Mouse (Mus musculus) left cerebral cortex, postnatal 10 days (tissue): ENCODE measurements around the gene Dhrs3. TPM values are rescaled to one million over a fixed set of nuclear protein-coding genes. Genes with fewer than 3 reads are reported as not detected.

Experiments used
- DNase-seq, 2 experiments: peaks; one replicate each; pipeline ENCODE4 v3.0.0; 2021 to 2022; ENCODE audit warnings: low spot score in 2 of 2, mixed read lengths in 1 of 2; ENCODE audit errors: extremely low spot score in 1 of 2
- intact Hi-C: fragments of 180-260 bp; cut with DNase I; formaldehyde crosslinking; loops from one replicate; pipeline ENCODE4 v1.15.1; 2025
- total RNA-seq, 2 experiments: library from RNA; stranded (reverse); gene quantifications; 2 replicates each; pipeline ENCODE4 v1.2.3; 2021

Gene Dhrs3
- total RNA-seq, 2 experiments from 2014 or later, result 16.0 to 16.6 TPM

- DNase-seq, result peak in 1 of 2 experiments; percentile 71
- intact Hi-C loops, result loop anchor here (5.0 to 10.0 kb wide), 4 partner anchors 81 to 311 kb away; no protein-coding TSS in a partner anchor
Observed at GRCm38 (mm10) chr4:144893561-144894486, 1.2 kb downstream of the Dhrs3 start.

- intact Hi-C loops, result loop anchor here (5.0 to 10.0 kb wide), 4 partner anchors 80 to 310 kb away; no protein-coding TSS in a partner anchor
- DNase-seq, result peak in 1 of 2 experiments; percentile 44
Observed at GRCm38 (mm10) chr4:144894487-144895210, 2.0 kb downstream of the Dhrs3 start.

GRCm38 (mm10) chr4:144895211-144895590, 2.6 kb downstream of the Dhrs3 start:
- intact Hi-C loops, result loop anchor here (10.0 kb wide), 3 partner anchors 80 to 310 kb away; no protein-coding TSS in a partner anchor
- DNase-seq, result peak in 1 of 2 experiments; percentile 34

- DNase-seq, result peak in 1 of 2 experiments; percentile 73
- intact Hi-C loops, result loop anchor here (10.0 kb wide), 3 partner anchors 78 to 308 kb away; no protein-coding TSS in a partner anchor
Observed at GRCm38 (mm10) chr4:144896321-144896720, 3.7 kb downstream of the Dhrs3 start.

GRCm38 (mm10) chr4:144898036-144898649, 5.5 kb downstream of the Dhrs3 start:
- peak in 1 of 2 experiments; percentile 71 for DNase-seq
- intact Hi-C loops, result loop anchor here (10.0 kb wide), 3 partner anchors 77 to 307 kb away; no protein-coding TSS in a partner anchor

GRCm38 (mm10) chr4:144898737-144899136, 6.1 kb downstream of the Dhrs3 start:
- intact Hi-C loops, result loop anchor here (10.0 kb wide), 3 partner anchors 76 to 306 kb away; no protein-coding TSS in a partner anchor
- no peak for DNase-seq

- intact Hi-C loops, result no loop called here
- DNase-seq, result no peak
Observed at GRCm38 (mm10) chr4:144901561-144902111, 9.0 kb downstream of the Dhrs3 start.

- intact Hi-C loops, result no loop called here
- no peak for DNase-seq
Observed at GRCm38 (mm10) chr4:144903088-144903487, 10.5 kb downstream of the Dhrs3 start.

- intact Hi-C loops, result no loop called here
Observed at GRCm38 (mm10) chr4:144903932-144904331, 11.3 kb downstream of the Dhrs3 start.

GRCm38 (mm10) chr4:144905128-144905527, 12.5 kb downstream of the Dhrs3 start:
- no peak for DNase-seq
- intact Hi-C loops, result no loop called here

More at GRCm38 (mm10) chr4:144903932-144904331, 11.3 kb downstream of the Dhrs3 start:
- peak in 1 of 2 experiments; percentile 43 for DNase-seq

GRCm38 (mm10) chr4:144906001-144906889, 13.6 kb downstream of the Dhrs3 start:
- intact Hi-C loops, result no loop called here
- peak in 1 of 2 experiments; percentile 59 for DNase-seq

- no peak for DNase-seq
- intact Hi-C loops, result no loop called here
Observed at GRCm38 (mm10) chr4:144906978-144907703, 14.5 kb downstream of the Dhrs3 start.

- intact Hi-C loops, result no loop called here
- peak in 1 of 2 experiments; percentile 38 for DNase-seq
Observed at GRCm38 (mm10) chr4:144908825-144909224, 16.2 kb downstream of the Dhrs3 start.

- no peak for DNase-seq
- intact Hi-C loops, result no loop called here
Observed at GRCm38 (mm10) chr4:144910281-144910680, 17.7 kb downstream of the Dhrs3 start.

- intact Hi-C loops, result no loop called here
- no peak for DNase-seq
Observed at GRCm38 (mm10) chr4:144913298-144914152, 20.9 kb downstream of the Dhrs3 start.

- intact Hi-C loops, result no loop called here
Observed at GRCm38 (mm10) chr4:144916520-144916919, 23.9 kb downstream of the Dhrs3 start.

More at GRCm38 (mm10) chr4:144916520-144916919, 23.9 kb downstream of the Dhrs3 start:
- DNase-seq, result no peak
